Mouse (Mus musculus) testis, postnatal 14 days (tissue): ENCODE results near the gene Hectd1.

Source experiments
- DNase-seq: peaks from one replicate; pipeline ENCODE4 v3.0.0; 2021; ENCODE audit warnings: low spot score

The Hectd1 gene

GRCm38 (mm10) chr12:51829290-51830076, at the start of gene Hectd1:
Gene Hectd1, minus strand, starts transcription at chr12:51829536.
- DNase-seq, result no peak

- DNase-seq, result no peak
Measured at GRCm38 (mm10) chr12:51871446-51872144, 42.3 kb upstream of the Hectd1 start.

- DNase-seq, result no peak
Measured at GRCm38 (mm10) chr12:51869511-51869910, 40.2 kb upstream of the Hectd1 start.

- no peak for DNase-seq
Measured at GRCm38 (mm10) chr12:51867076-51867475, 37.7 kb upstream of the Hectd1 start.

GRCm38 (mm10) chr12:51866226-51866910, 37.0 kb upstream of the Hectd1 start:
- DNase-seq, result no peak

GRCm38 (mm10) chr12:51865790-51866179, 36.4 kb upstream of the Hectd1 start:
- DNase-seq, result no peak

- no peak for DNase-seq
Measured at GRCm38 (mm10) chr12:51865061-51865789, 35.9 kb upstream of the Hectd1 start.

GRCm38 (mm10) chr12:51863116-51864002, 34.0 kb upstream of the Hectd1 start:
- no peak for DNase-seq

- DNase-seq, result peak; percentile 89
Measured at GRCm38 (mm10) chr12:51858134-51859028, 29.0 kb upstream of the Hectd1 start.

GRCm38 (mm10) chr12:51856768-51857295, 27.5 kb upstream of the Hectd1 start:
- DNase-seq, result no peak

GRCm38 (mm10) chr12:51855872-51856271, 26.5 kb upstream of the Hectd1 start:
- no peak for DNase-seq

- no peak for DNase-seq
Measured at GRCm38 (mm10) chr12:51855453-51855852, 26.1 kb upstream of the Hectd1 start.

- DNase-seq, result no peak
Measured at GRCm38 (mm10) chr12:51851617-51852016, 22.3 kb upstream of the Hectd1 start.

- no peak for DNase-seq
Measured at GRCm38 (mm10) chr12:51851155-51851554, 21.8 kb upstream of the Hectd1 start.

GRCm38 (mm10) chr12:51850339-51850738, 21.0 kb upstream of the Hectd1 start:
- DNase-seq, result no peak

GRCm38 (mm10) chr12:51849902-51850301, 20.6 kb upstream of the Hectd1 start:
- DNase-seq, result no peak

GRCm38 (mm10) chr12:51847953-51848680, 18.8 kb upstream of the Hectd1 start:
- no peak for DNase-seq

- no peak for DNase-seq
Measured at GRCm38 (mm10) chr12:51845261-51845660, 15.9 kb upstream of the Hectd1 start.

GRCm38 (mm10) chr12:51844771-51845256, 15.5 kb upstream of the Hectd1 start:
- DNase-seq, result peak; percentile 89
